Mouse (Mus musculus): ENCODE data around the gene Leo1.
"Not testable (repeated sequence)": the region's sequence is repeated elsewhere in the genome, so short reads cannot be mapped to it uniquely, and the experiment has no call there.

The Leo1 gene

DNA sequence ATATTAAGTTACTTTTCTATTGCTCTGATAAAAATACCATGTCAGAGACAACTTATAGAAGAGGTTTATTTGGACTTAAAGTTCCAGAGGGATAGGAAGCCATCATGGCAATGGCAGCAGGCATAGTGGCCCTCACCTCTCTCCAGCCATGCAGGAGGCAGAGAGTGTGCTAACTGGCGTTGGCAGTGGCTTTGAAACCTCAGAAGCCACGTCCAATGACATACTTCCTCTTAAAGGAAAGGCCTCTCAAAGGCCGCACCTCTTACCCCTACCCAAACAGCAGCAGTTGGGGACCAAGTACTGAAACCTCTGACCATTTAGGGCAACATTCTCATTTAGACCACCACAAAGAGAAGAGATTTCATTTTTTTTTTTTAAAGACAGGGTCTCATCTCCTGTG, 35.9 kb downstream of the Leo1 start:
- no peak for DNase-seq (ENCODE audit: low spot score)

DNA sequence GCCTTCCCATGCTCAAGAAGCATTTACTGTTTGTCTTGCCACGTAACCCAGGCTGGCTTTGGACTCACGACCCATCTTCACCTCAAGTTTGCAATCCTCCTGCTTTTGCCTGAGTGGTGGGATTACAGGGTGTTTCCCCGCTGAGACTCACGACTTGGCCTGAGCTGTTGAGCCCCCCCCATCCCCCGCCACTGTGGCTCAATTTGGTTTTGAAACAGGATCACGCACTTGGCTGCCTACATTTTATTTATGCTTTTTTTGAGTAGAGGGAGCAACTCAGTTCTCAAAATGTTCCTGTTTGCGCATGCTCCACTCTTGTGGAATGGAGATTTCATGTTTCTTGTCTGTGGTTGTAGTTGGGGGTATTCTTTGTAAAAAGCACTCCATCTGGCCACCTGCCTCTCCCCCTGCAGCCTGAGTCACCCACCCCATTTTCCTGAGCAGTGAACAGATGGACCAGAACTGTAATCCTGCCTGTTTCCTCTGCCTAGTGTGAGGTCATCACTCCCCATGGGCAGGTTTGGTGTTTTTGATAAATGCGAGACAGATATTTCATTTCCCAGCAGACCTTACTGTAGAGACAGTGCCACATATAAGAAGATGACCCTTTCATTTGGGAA, 37.9 kb downstream of the Leo1 start:
- no peak for DNase-seq (ENCODE audit: low spot score)

GRCm38 (mm10) chr9:75480536-75481075, 39.3 kb downstream of the Leo1 start:
- no peak for DNase-seq (ENCODE audit: low spot score)

DNA sequence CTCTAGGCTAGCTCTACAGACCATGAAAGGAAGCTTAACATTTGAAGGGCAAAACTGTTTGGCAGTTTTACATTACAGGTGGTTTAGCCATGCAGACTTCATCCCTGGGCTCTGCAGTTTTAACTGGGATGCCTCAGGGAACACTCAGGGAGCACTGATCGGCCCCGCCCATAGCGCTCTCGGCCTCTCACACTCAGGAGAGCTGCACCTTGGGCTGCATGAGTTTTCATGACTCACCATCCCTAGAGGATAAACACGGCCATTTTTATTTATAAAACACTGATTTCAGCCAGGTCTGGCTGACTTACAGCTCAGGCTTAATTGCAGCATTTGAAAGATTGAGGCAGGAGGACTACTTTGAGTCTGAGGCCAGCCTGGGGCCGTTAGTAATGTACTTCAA, 43.9 kb downstream of the Leo1 start:
- no peak for DNase-seq (ENCODE audit: low spot score)

- not testable (repeated sequence) for DNase-seq (ENCODE audit: low spot score)
Observed at GRCm38 (mm10) chr9:75488255-75488654, 46.9 kb downstream of the Leo1 start.

DNA sequence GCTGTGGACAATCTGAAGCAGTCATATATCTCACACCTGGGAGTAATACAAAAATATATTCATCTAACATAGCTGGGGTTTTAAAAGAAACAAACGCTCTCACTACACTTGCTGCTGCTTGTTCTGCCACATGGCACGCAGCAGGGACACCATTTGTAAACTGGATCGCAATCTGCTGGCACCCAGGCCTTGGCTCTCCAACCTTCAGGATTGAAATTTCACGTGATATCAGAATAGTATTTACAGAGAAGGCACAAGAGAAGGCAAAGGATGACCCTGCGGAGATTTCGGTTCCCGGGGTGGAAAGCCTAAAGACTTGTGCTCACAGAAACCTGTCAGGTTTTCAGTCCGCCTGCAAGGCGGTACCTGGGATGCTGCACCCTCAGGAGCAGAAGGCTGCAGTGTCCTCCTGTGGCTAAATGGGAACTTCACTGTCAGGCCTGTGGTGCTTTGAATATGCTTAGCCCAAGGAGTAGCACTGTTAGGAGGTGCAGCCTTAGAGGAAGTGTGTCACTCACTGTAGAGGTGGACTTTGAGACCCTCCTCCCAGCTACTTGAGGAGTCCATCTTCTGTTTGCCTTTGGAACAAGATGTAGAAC, 53.2 kb downstream of the Leo1 start:
- no peak for DNase-seq (ENCODE audit: low spot score)

DNA sequence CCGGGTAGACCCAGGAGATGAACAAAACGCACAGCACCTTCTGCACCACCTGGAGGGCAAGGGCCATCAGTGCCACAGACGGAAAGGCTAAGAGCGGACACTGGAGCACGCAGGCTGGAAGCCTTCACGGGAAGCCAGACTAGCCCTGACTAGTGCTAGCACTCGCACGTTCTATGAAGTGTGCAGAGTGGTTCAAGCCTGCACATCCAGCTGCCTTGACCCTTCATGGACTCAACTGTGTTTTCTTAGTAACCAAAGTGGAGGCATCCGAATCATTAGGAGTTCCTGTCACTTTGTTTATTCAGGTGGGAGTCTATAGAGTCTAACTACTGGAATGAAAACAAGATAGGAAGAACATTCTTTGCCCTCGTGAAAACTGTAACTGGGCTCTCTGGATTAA, 54.6 kb downstream of the Leo1 start:
- no peak for DNase-seq (ENCODE audit: low spot score)

GRCm38 (mm10) chr9:75498571-75498970, 57.2 kb downstream of the Leo1 start:
- no peak for DNase-seq (ENCODE audit: low spot score)

- no peak for DNase-seq (ENCODE audit: low spot score)
Observed at GRCm38 (mm10) chr9:75504311-75504710, 63.0 kb downstream of the Leo1 start.

DNA sequence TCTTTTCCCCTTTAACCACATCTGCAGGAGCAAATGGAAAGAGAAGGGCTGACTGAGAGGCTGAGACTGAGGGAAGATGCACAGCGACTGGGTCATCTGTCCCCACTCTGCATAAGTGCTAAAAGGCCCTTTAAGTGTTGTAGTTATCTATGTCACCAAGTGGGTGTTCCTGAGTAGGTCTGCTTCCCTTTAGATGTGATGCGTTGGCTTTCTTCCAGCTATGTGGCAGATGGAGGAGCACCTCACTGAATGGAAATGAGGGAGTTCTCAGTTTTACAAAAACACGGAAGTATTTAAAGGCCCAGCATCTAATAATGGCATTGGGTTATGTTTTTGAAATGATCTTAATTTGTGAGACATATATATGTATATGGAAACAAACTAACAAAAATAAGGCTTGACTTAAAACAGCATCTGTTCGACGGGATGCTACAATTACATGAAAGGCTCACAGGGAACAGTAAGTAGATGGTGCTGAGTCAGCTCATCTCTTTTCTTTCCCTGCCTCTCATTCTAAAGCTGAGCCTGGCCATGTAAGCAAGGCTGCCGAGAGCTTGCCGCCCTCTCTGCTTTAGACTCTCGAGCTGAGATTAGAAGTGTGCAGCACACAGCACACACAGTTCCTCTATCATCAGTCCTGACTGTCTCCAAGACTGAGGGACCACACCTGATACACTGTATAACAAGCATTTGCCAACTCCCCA, 70.1 kb downstream of the Leo1 start:
- no peak for DNase-seq (ENCODE audit: low spot score)

DNA sequence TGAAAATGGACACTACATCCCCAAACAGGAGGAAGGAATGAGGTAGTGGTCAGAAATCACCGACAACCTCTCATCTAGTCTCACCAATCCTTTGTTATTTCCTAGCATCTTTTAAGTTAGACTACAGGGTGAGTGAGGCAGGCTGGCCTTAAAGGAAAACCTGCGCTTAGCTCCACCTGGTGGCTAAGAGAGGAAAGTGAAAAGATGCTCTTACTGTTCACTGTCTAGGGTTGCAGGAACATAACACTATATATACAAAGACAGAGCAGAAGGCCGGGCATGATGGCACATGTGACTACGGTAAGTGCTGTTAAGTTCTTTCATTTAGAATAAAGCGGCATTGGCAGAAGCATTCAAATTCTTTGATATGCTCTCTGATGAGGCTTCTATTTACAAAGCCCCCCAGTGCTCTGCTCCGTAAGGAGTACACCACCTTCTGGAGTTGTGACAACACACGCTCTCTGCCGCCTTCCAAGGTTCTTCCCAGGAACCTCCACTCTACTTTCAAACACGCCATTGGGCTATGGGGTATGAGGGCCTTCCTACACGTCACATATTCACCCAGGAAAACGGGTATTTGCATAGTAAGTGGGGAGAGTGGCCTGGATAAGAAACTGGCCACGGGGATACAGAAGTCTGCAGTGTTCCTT, 74.3 kb downstream of the Leo1 start:
- DNase-seq (ENCODE audit: low spot score): peak; percentile 31
